Mouse (Mus musculus): ENCODE measurements around the gene Adam23. TPM values are rescaled to one million over a fixed set of nuclear protein-coding genes. Genes with fewer than 3 reads are reported as not detected.

The Adam23 gene
- total and polyA plus RNA-seq, 3 experiments, result not detected

DNA sequence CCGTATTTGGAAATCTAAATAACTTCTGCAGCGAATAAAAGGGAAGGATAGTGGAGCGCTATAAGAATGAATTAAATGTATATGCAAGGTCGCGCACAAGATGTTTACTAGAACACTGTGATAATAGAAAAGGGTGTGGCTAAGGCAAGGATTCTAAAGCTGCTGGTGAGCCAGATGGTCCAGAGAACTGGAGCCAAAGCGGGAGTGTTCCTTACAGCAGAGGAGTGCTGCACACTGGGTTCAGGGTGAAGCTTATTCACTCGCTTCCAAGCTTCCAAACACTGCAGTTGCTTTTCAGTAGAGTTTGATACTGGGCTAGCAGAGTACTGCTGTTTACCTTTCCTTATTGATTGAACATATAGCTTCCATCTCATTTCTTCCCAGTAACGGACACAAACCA is 14.5 kb upstream of the Adam23 start:
- H3K79me2 ChIP-seq (replicated peaks; ENCODE audit: control insufficient read depth, extremely low read depth, insufficient read depth, poor library complexity, severe bottlenecking), result no peaks in the 10 kb centered on the region
- H3K4me3 ChIP-seq (replicated peaks in 1 of 3; ENCODE audit: low read depth in 2 of 3, low read length in 2 of 3, poor library complexity in 1 of 3), result no peak overlapping the region
- no peaks in the 10 kb centered on the region for H3K9me3 ChIP-seq (replicated peaks; ENCODE audit: low read length)
- H3K4me1 ChIP-seq (ENCODE audit: control insufficient read depth in 1 of 2, insufficient read depth in 2 of 2), result peaks cover 0 to 3% of the 10 kb centered on the region in 2 experiments; a peak in 1 of 4 replicates
- DNase-seq (ENCODE audit: extremely low read depth), result no peak
- in situ Hi-C loops (cut with MboI; ENCODE audit: low pct_ligation_motif_present, low pct_unique_long_range_greater_than_20kb, low sequenced_read_pairs) (no loop called here), dilution Hi-C loops (cut with MboI; ENCODE audit: extremely low pct_ligation_motif_present, extremely low pct_unique_long_range_greater_than_20kb, low sequenced_read_pairs) (no loop called here)
- no peak overlapping the region for H3K27ac ChIP-seq (ENCODE audit: insufficient read depth, low read depth)
- H3K36me3 ChIP-seq (replicated peaks in 1 of 2; ENCODE audit: control insufficient read depth in 1 of 2, insufficient read depth in 1 of 2, low read length in 1 of 2), result no peaks in the 10 kb centered on the region
- H3K27me3 ChIP-seq (replicated peaks), result no peaks in the 10 kb centered on the region
- H3K9ac ChIP-seq (ENCODE audit: insufficient read depth, low read depth), result no peak overlapping the region
- no peak overlapping the region for H3K4me2 ChIP-seq (ENCODE audit: insufficient read depth, low read depth, poor library complexity, severe bottlenecking)
- TF ChIP-seq ZNF384 (IDR thresholded peaks at IDR 0.05; ENCODE audit: low read depth, low read length) (no peak), POLR2AphosphoS2 (IDR thresholded peaks at IDR 0.05; ENCODE audit: low read depth, low read length) (no peak), HCFC1 (IDR thresholded peaks at IDR 0.05; ENCODE audit: low read depth, low read length) (no peak), USF2 (conservative IDR thresholded peaks at IDR 0.05; ENCODE audit: low read depth, low read length) (no peak), USF1 (IDR thresholded peaks at IDR 0.05; ENCODE audit: low read depth, low read length) (no peak), TBP (conservative IDR thresholded peaks at IDR 0.05; ENCODE audit: low read depth, low read length) (no peak), MAFK (IDR thresholded peaks at IDR 0.05; ENCODE audit: insufficient replicate concordance, low read length) (no peak), JUND (conservative IDR thresholded peaks at IDR 0.05; ENCODE audit: low read depth, low read length) (no peak), ZMIZ1 (IDR thresholded peaks at IDR 0.05; ENCODE audit: low read depth, low read length) (no peak), CHD2 (IDR thresholded peaks at IDR 0.05; ENCODE audit: low read length) (no peak), NELFE (IDR thresholded peaks at IDR 0.05; ENCODE audit: low read depth, low read length) (no peak), E2F4 (IDR thresholded peaks at IDR 0.05; ENCODE audit: insufficient replicate concordance, low read depth, low read length) (no peak), CTCF (conservative IDR thresholded peaks at IDR 0.05 in 1 of 2, IDR thresholded peaks at IDR 0.05 in 1 of 2; ENCODE audit: low read depth in 2 of 2, low read length in 2 of 2) (no peak)

DNA sequence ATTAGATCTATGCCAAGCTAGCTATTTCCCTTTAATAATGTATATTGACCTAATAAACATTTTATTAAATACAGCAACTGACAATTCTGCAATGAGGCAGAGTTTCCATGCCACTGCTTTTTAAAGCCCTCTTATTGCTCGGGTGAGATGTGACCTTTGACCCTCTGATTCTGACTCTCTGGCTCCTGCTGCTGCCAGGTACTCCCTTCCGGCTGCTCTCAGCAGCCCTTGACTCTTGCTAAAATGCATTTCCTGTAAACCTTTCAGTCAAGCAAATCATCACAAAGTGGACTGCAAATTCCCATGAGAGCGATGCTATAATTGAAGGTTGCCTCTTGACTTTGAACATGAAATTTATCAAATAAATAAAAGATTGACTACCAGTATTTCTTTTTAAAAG is 13.8 kb upstream of the Adam23 start:
- Histone ChIP-seq H3K9me3 (replicated peaks; ENCODE audit: low read length) (no peaks in the 10 kb centered on the region), H3K27me3 (replicated peaks) (no peaks in the 10 kb centered on the region), H3K27ac (ENCODE audit: insufficient read depth, low read depth) (no peak overlapping the region), H3K4me2 (ENCODE audit: insufficient read depth, low read depth, poor library complexity, severe bottlenecking) (no peak overlapping the region), H3K36me3 (replicated peaks in 1 of 2; ENCODE audit: control insufficient read depth in 1 of 2, insufficient read depth in 1 of 2, low read length in 1 of 2) (no peaks in the 10 kb centered on the region), H3K4me1 (ENCODE audit: control insufficient read depth in 1 of 2, insufficient read depth in 2 of 2) (peaks cover 0 to 3% of the 10 kb centered on the region in 2 experiments; a peak in 1 of 4 replicates), H3K4me3 (replicated peaks in 1 of 3; ENCODE audit: low read depth in 2 of 3, low read length in 2 of 3, poor library complexity in 1 of 3) (no peak overlapping the region), H3K9ac (ENCODE audit: insufficient read depth, low read depth) (no peak overlapping the region), H3K79me2 (replicated peaks; ENCODE audit: control insufficient read depth, extremely low read depth, insufficient read depth, poor library complexity, severe bottlenecking) (no peaks in the 10 kb centered on the region)
- TF ChIP-seq SMC3 (IDR thresholded peaks at IDR 0.05; ENCODE audit: low read depth, low read length), result no peak
- dilution Hi-C loops (cut with MboI; ENCODE audit: extremely low pct_ligation_motif_present, extremely low pct_unique_long_range_greater_than_20kb, low sequenced_read_pairs) (no loop called here), in situ Hi-C loops (cut with MboI; ENCODE audit: low pct_ligation_motif_present, low pct_unique_long_range_greater_than_20kb, low sequenced_read_pairs) (no loop called here)
- DNase-seq (ENCODE audit: extremely low read depth), result no peak

DNA sequence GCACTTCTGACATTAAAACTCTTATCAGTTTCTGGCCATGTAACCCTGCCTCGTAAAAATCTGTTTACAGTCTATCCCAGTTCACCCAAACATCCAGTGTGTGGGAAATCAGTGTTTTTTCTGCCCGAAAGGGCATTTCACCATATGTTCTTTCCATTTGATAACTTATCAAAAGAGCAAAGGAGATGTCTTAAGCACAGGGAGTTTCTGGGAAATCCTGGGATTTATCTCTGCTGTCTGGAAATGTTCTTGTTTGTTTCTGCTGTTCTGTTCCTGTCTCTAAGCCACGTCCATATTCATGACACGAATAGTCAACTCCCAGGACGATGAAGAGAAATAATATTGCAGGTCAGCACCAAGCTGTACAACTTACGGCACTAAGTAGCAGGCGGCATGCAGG is 11.6 kb upstream of the Adam23 start:
- no peaks in the 10 kb centered on the region for H3K9me3 ChIP-seq (replicated peaks; ENCODE audit: low read length)
- TF ChIP-seq MXI1 (IDR thresholded peaks at IDR 0.05; ENCODE audit: low read depth, low read length), result no peak
- no peak for TF ChIP-seq ZC3H11A (IDR thresholded peaks at IDR 0.05; ENCODE audit: low read depth, low read length)
- no peak for TF ChIP-seq POLR2AphosphoS2 (IDR thresholded peaks at IDR 0.05; ENCODE audit: low read depth, low read length)
- TF ChIP-seq CTCF (conservative IDR thresholded peaks at IDR 0.05 in 1 of 2, IDR thresholded peaks at IDR 0.05 in 1 of 2; ENCODE audit: low read depth in 2 of 2, low read length in 2 of 2), result no peak
- no peak for TF ChIP-seq POLR2A (IDR thresholded peaks at IDR 0.05; ENCODE audit: low read depth, low read length)
- TF ChIP-seq IRF4 (IDR thresholded peaks at IDR 0.05; ENCODE audit: low read depth, low read length), result no peak
- TF ChIP-seq MAFK (IDR thresholded peaks at IDR 0.05; ENCODE audit: insufficient replicate concordance, low read length), result no peak
- dilution Hi-C loops (cut with MboI; ENCODE audit: extremely low pct_ligation_motif_present, extremely low pct_unique_long_range_greater_than_20kb, low sequenced_read_pairs), result no loop called here

More for the DNA sequence above, 11.6 kb upstream of the Adam23 start:
- Histone ChIP-seq H3K27ac (ENCODE audit: insufficient read depth, low read depth) (no peak overlapping the region), H3K9ac (ENCODE audit: insufficient read depth, low read depth) (no peak overlapping the region), H3K27me3 (replicated peaks) (no peaks in the 10 kb centered on the region), H3K4me1 (ENCODE audit: control insufficient read depth in 1 of 2, insufficient read depth in 2 of 2) (peaks cover 3 to 14% of the 10 kb centered on the region in 2 experiments; a peak in 3 of 4 replicates), H3K36me3 (replicated peaks in 1 of 2; ENCODE audit: control insufficient read depth in 1 of 2, insufficient read depth in 1 of 2, low read length in 1 of 2) (no peaks in the 10 kb centered on the region), H3K79me2 (replicated peaks; ENCODE audit: control insufficient read depth, extremely low read depth, insufficient read depth, poor library complexity, severe bottlenecking) (no peaks in the 10 kb centered on the region), H3K4me2 (ENCODE audit: insufficient read depth, low read depth, poor library complexity, severe bottlenecking) (no peak overlapping the region), H3K4me3 (replicated peaks in 1 of 3; ENCODE audit: low read depth in 2 of 3, low read length in 2 of 3, poor library complexity in 1 of 3) (no peak overlapping the region)
- in situ Hi-C loops (cut with MboI; ENCODE audit: low pct_ligation_motif_present, low pct_unique_long_range_greater_than_20kb, low sequenced_read_pairs), result no loop called here
- no peak for DNase-seq (ENCODE audit: extremely low read depth)

Data from CH12.LX (cell line).